In genomic region chrX:142390247-142390908, GRCm38 (mm10) we compare ENCODE assay signal across 8 mouse cellular contexts. TPM values are rescaled to one million over a fixed set of nuclear protein-coding genes. Genes with fewer than 3 reads are reported as not detected.
A peak's percentile ranks its signal among the peaks of the same experiment; 100 is the strongest.
DNase-seq lines count a peak whose midpoint lies in the region; ATAC-seq lines count a peak whose summit lies in the region.

TSS of gene Acsl4 (minus strand) at chrX:142390535.

- H3K9ac ChIP-seq in heart, embryonic 13.5 days, result peak within 1 kb of the TSS; percentile 86
- H3K9ac ChIP-seq in liver, embryonic 13.5 days, result peak within 1 kb of the TSS; percentile 87
- peak within 1 kb of the TSS; percentile 73 for H3K9ac ChIP-seq in stomach, embryonic 16.5 days (ENCODE audit: low read length)

- peak within 1 kb of the TSS; percentile 70 for H3K4me3 ChIP-seq in heart, embryonic 13.5 days
- H3K4me3 ChIP-seq in liver, embryonic 13.5 days (replicated peaks), result peak within 1 kb of the TSS; percentile 75
- H3K4me3 ChIP-seq in stomach, embryonic 16.5 days (replicated peaks; ENCODE audit: low read length), result peak within 1 kb of the TSS; percentile 64

- peak within 1 kb of the TSS; percentile 71 for H3K4me2 ChIP-seq in heart, embryonic 13.5 days
- H3K4me2 ChIP-seq in liver, embryonic 13.5 days, result peak within 1 kb of the TSS; percentile 68
- H3K4me2 ChIP-seq in stomach, embryonic 16.5 days (ENCODE audit: low read depth, low read length), result peak within 1 kb of the TSS; percentile 59

- DNase-seq in CD4-positive helper T cell, adult 2 months (ENCODE audit: low read depth, low spot score), result peak; percentile 94
- DNase-seq in brain, embryonic 18.5 days (ENCODE audit: low read depth, low spot score), result peak; percentile 74
- peak; percentile 94 for DNase-seq in kidney, postnatal 14 days
- peak; percentile 84 for DNase-seq in liver, embryonic 13.5 days
- peak; percentile 81 for DNase-seq in neural tube, embryonic 10.5 days (ENCODE audit: extremely low spot score, low spot score)

- peaks cover 5% of the 10 kb centered on the region; the same call in 1 of the 2 replicates for H3K4me1 ChIP-seq in heart, embryonic 13.5 days
- H3K4me1 ChIP-seq in liver, embryonic 13.5 days (replicated peaks), result peaks cover 24% of the 10 kb centered on the region
- no peaks in the 10 kb centered on the region for H3K4me1 ChIP-seq in stomach, embryonic 16.5 days (ENCODE audit: control insufficient read depth, insufficient read depth, low read length)

- ATAC-seq in erythroid progenitor cell, adult 5-6 weeks (replicated peaks; ENCODE audit: low FRiP score, poor library complexity, severe bottlenecking), result peak; percentile 94
- peak; percentile 96 for ATAC-seq in heart, embryonic 13.5 days (ENCODE audit: extremely low read depth, insufficient number of reproducible peaks, low FRiP score, low TSS enrichment)
- peak; percentile 97 for ATAC-seq in liver, embryonic 13.5 days (ENCODE audit: low read depth)
- ATAC-seq in stomach, embryonic 16.5 days (ENCODE audit: insufficient read depth, low FRiP score), result peak; percentile 99

- WGBS in heart, embryonic 13.5 days, result 7% methylated on average over 45 of the region's 59 CpGs
- 13% methylated on average over 58 of the region's 59 CpGs for WGBS in liver, embryonic 13.5 days (ENCODE audit: insufficient replicate concordance)
- WGBS in stomach, embryonic 16.5 days, result 9% methylated on average over 48 of the region's 59 CpGs

- H3K9me3 ChIP-seq in heart, embryonic 13.5 days, result no peaks in the 10 kb centered on the region
- H3K9me3 ChIP-seq in liver, embryonic 13.5 days (replicated peaks), result no peaks in the 10 kb centered on the region
- H3K9me3 ChIP-seq in stomach, embryonic 16.5 days (replicated peaks; ENCODE audit: control insufficient read depth, low read length), result no peaks in the 10 kb centered on the region

- H3K27me3 ChIP-seq in heart, embryonic 13.5 days (replicated peaks), result peaks cover 14% of the 10 kb centered on the region; the same call in 1 of the 2 replicates
- peaks cover 12% of the 10 kb centered on the region; the same call in 1 of the 2 replicates for H3K27me3 ChIP-seq in liver, embryonic 13.5 days
- H3K27me3 ChIP-seq in stomach, embryonic 16.5 days (ENCODE audit: control insufficient read depth, insufficient read depth, low read length), result peaks cover 3% of the 10 kb centered on the region; the same call in 1 of the 2 replicates

- H3K36me3 ChIP-seq in heart, embryonic 13.5 days, result no peaks in the 10 kb centered on the region
- H3K36me3 ChIP-seq in liver, embryonic 13.5 days, result no peaks in the 10 kb centered on the region
- H3K36me3 ChIP-seq in stomach, embryonic 16.5 days (ENCODE audit: control insufficient read depth, insufficient read depth, low read length), result no peaks in the 10 kb centered on the region

- peak within 1 kb of the TSS; percentile 88 for H3K27ac ChIP-seq in heart, embryonic 13.5 days (replicated peaks)
- peak within 1 kb of the TSS; percentile 83 for H3K27ac ChIP-seq in liver, embryonic 13.5 days
- H3K27ac ChIP-seq in stomach, embryonic 16.5 days (ENCODE audit: low read length), result peak within 1 kb of the TSS; percentile 65; the same call in 1 of the 2 replicates

RNA-seq across cellular contexts. Expression of gene Acsl4, which starts in this region (rescaled TPM):
- total RNA-seq in erythroid progenitor cell, adult 5-6 weeks (2015; ENCODE audit: low replicate concordance), result 22.7 and 33.5 TPM in 2 replicates
- total RNA-seq in erythroid progenitor cell, adult 5-6 weeks (2017; ENCODE audit: low replicate concordance), result 22.7 and 27.5 TPM in 2 replicates
- 12.8 and 13.0 TPM in 2 replicates for polyA plus RNA-seq in heart, embryonic 13.5 days (2015; fragmentation: Nextera tagmentation; extraction: Ambion mirVana)
- 13.7 and 18.7 TPM in 2 replicates for polyA plus RNA-seq in liver, embryonic 13.5 days (2015; fragmentation: Nextera tagmentation; extraction: Ambion mirVana)
- 13.8 and 14.6 TPM in 2 replicates for polyA plus RNA-seq in stomach, embryonic 16.5 days (2015; fragmentation: Nextera tagmentation; extraction: Ambion mirVana)

Comparison
In these comparisons a context has a peak if more than half of its experiments do, and no peak if none do; other contexts are left out.
1. Peak in every context shown above with its lines: DNase-seq, ATAC-seq, H3K4me3 ChIP-seq and H3K27ac ChIP-seq.